Mouse (Mus musculus) liver, postnatal 0 days (tissue): ENCODE measurements at regions not wholly inside any gene's neighbourhood (a gene's known extent, or its start where the extent isn't known, plus 50 kb on each side); places are given as distances from the start of the nearest gene placed in this dataset.

Experiments used
- ATAC-seq: fragments of 200-750 bp; cut with Nextera tagmentation; 2 replicates; pipeline ENCODE4 v1.8.0; 2017; ENCODE audit warnings: mild to moderate bottlenecking, moderate library complexity
- DNase-seq: peaks from one replicate; pipeline ENCODE4 v3.0.0-alpha.2; 2016
- H3K27ac ChIP-seq: fragments of 300-500 bp; sonication (generic); 2 replicates; pipeline ENCODE4 v1.5.1; 2014; ENCODE audit warnings: antibody characterized with exemption, moderate library complexity, mild to moderate bottlenecking, low read depth
- H3K27me3 ChIP-seq: fragments of 300-500 bp; sonication (generic); 2 replicates; pipeline ENCODE4 v1.6.1; 2014; ENCODE audit warnings: low read length, control low read depth, mixed read lengths; ENCODE audit not compliant: insufficient read depth
- H3K36me3 ChIP-seq: fragments of 300-500 bp; sonication (generic); replicated peaks from 2 replicates; pipeline ENCODE4 v1.6.1; 2014; ENCODE audit warnings: mild to moderate bottlenecking, control low read depth, low read length, moderate library complexity, mixed read lengths; ENCODE audit not compliant: insufficient read depth
- H3K4me1 ChIP-seq: fragments of 300-500 bp; sonication (generic); 2 replicates; pipeline ENCODE4 v1.6.1; 2014; ENCODE audit warnings: antibody characterized with exemption, mild to moderate bottlenecking, control low read depth; ENCODE audit not compliant: insufficient read depth
- H3K4me2 ChIP-seq: fragments of 300-500 bp; sonication (generic); 2 replicates; pipeline ENCODE4 v1.6.1; 2014; ENCODE audit warnings: low read depth, mild to moderate bottlenecking, low read length, moderate library complexity, mixed read lengths
- H3K4me3 ChIP-seq: fragments of 300-500 bp; sonication (generic); 2 replicates; pipeline ENCODE4 v1.5.1; 2014; ENCODE audit warnings: low read depth, low read length
- H3K9ac ChIP-seq: fragments of 300-500 bp; sonication (generic); replicated peaks from 2 replicates; pipeline ENCODE4 v1.6.1; 2014; ENCODE audit warnings: mild to moderate bottlenecking, moderate library complexity
- H3K9me3 ChIP-seq: fragments of 300-500 bp; sonication (generic); 2 replicates; pipeline ENCODE4 v1.6.1; 2016; ENCODE audit warnings: mild to moderate bottlenecking, control low read depth, low read length, mixed read lengths
- CTCF ChIP-seq: sonication (generic); IDR thresholded peaks from 2 replicates; pipeline ENCODE4 v1.5.1; 2016; ENCODE audit warnings: antibody characterized with exemption, low read depth
- EP300 ChIP-seq: IDR thresholded peaks from 2 replicates; pipeline ENCODE4 v1.6.1; 2016; ENCODE audit warnings: antibody characterized with exemption, low read depth, mild to moderate bottlenecking
- WGBS: fragments of 180-500 bp; shearing (Covaris S2); extraction: QIAGEN DNeasy Blood & Tissue Kit; methylation state at CpG from one replicate; pipeline ENCODE4 v1.1.7; 2014; ENCODE audit not compliant: insufficient replicate concordance; 5-methylcytosine and 5-hydroxymethylcytosine counted together

DNA sequence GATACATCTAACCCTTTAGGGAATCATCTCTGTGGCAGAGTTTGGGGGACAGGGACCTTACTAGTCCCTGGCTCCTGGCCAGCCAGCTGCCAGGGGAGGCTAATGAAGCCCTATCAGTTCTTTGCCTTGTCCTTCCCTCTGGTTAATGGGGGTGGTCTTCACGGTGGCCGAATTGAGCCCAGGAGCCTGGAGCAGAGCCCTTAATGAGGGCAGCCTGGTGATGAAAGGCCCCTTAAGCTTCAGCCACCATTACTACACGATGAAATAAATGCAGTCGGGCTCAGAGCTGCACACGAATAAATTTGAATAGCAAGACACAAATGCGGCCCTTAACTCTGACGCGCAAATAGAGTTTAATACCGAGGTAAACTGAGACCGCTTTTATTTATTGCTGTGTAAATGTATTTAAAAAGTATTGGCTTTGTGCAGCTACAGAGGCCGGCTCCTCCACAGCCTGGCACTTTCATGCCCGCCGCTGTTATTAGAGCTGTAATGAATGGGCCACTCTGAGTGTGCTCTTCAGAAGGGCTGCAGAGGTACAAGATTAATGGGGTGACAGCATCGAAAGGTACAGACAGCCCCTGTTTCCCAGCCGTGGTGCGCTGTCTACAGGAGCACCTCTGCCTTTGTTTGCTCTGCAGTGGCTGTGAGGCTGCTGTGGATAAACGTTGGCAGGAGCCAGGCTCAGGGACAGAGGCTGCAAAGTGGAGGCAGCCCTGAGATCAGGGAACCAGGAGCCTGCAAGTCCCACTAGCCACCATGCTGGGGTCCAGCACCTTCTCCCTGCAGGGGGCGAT, 335.2 kb upstream of the Zmiz1 start:
- Histone ChIP-seq H3K4me3 (no peak overlapping the region), H3K36me3 (no peaks in the 10 kb centered on the region), H3K27me3 (no peaks in the 10 kb centered on the region), H3K27ac (no peak overlapping the region), H3K4me2 (no peak overlapping the region), H3K4me1 (no peaks in the 10 kb centered on the region), H3K9ac (no peak overlapping the region), H3K9me3 (no peaks in the 10 kb centered on the region)
- ATAC-seq (no peak), DNase-seq (no peak)
- 69% methylated on average over 18 of the region's 18 CpGs for WGBS
- no peak for TF ChIP-seq EP300
- 0 out of 2 replicates have a peak, but pooled peaks have one; percentile 34 for TF ChIP-seq CTCF

DNA sequence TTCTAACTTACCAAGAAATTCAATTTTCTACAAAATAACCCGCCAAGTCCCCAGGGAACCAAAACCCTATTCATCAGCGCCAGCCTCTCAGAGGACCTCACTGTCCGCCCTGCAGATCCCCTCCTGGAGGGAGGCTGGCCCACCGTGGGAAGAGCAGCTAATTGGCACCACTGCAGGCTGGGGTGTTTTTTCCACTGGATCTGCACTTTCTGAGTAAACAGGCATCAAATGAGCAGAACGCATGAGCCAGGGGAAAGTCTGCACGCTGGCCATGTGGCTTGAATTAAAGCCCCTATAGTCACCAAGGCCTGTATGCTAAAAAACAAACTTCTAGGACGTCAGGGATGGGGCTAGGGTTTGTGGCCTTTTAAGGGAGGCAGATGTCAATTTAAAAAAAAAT, 332.4 kb upstream of the Zmiz1 start:
- no peaks in the 10 kb centered on the region for H3K4me1 ChIP-seq
- H3K27ac ChIP-seq, result no peak overlapping the region
- no peak for DNase-seq
- no peaks in the 10 kb centered on the region for H3K36me3 ChIP-seq
- H3K4me3 ChIP-seq, result no peak overlapping the region
- H3K27me3 ChIP-seq, result no peaks in the 10 kb centered on the region
- no peaks in the 10 kb centered on the region for H3K9me3 ChIP-seq
- ATAC-seq, result no peak
- H3K4me2 ChIP-seq, result no peak overlapping the region
- 64% methylated on average over 7 of the region's 7 CpGs for WGBS
- TF ChIP-seq EP300 (no peak), CTCF (no peak)
- H3K9ac ChIP-seq, result no peak overlapping the region

DNA sequence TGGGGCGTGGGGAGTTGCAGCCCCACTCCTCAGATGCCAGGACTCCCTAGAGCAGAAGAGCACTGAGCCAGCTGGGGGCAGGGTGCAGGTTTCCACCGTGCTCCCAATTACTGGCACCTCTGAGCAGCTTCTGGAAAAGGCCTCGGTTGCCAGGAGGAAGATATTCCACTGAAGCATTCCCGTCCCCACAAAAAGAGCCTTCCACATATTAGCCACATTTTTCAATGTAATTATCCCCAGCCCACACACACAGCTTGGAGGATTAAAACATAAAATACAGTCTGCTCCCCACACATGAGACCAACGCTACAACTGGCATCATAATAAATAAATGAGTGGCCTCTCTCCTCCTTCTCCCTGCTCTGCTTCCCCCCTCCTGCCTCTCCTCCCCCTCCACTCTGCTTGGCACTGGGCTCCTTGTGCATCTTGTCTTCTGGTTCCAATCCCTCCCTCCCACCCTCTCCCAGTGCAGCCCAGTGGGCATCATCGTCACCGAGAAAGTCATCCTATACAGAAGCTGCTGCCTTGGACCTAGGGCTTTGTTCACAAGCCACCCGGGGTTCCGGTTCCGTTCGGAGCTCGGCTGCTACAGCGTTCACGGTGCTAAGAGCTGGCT, 331.3 kb upstream of the Zmiz1 start:
- DNase-seq (no peak), ATAC-seq (no peak)
- Histone ChIP-seq H3K36me3 (no peaks in the 10 kb centered on the region), H3K4me3 (no peak overlapping the region), H3K9me3 (no peaks in the 10 kb centered on the region), H3K27ac (no peak overlapping the region), H3K4me2 (no peak overlapping the region), H3K27me3 (no peaks in the 10 kb centered on the region), H3K4me1 (no peaks in the 10 kb centered on the region), H3K9ac (no peak overlapping the region)
- TF ChIP-seq EP300 (no peak), CTCF (no peak)
- WGBS, result 67% methylated on average over 14 of the region's 14 CpGs

DNA sequence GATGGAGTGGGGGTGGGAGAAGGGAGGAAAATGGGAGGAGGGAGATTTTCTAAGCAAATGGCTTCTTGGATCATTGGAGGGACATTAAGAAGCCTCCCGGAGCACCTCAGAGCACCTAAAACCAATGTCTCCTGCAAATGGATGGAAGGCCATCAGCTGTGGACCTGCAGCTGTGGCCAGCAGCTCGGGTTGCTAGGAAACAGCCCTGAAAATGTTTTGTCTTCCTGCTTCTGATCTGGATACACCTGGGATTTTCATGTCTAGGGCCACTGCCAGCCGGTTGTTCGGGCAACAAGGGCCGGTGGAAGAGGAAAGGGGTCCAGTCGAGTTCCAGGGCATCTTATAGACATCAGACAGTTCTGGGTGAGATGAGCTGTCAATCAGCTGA, 330.8 kb upstream of the Zmiz1 start:
- Histone ChIP-seq H3K9me3 (no peaks in the 10 kb centered on the region), H3K27ac (no peak overlapping the region), H3K9ac (no peak overlapping the region), H3K4me3 (no peak overlapping the region), H3K27me3 (no peaks in the 10 kb centered on the region), H3K4me2 (no peak overlapping the region), H3K4me1 (no peaks in the 10 kb centered on the region), H3K36me3 (no peaks in the 10 kb centered on the region)
- TF ChIP-seq EP300, result no peak
- TF ChIP-seq CTCF, result no peak
- ATAC-seq (no peak), DNase-seq (no peak)
- 80% methylated on average over 6 of the region's 6 CpGs for WGBS

DNA sequence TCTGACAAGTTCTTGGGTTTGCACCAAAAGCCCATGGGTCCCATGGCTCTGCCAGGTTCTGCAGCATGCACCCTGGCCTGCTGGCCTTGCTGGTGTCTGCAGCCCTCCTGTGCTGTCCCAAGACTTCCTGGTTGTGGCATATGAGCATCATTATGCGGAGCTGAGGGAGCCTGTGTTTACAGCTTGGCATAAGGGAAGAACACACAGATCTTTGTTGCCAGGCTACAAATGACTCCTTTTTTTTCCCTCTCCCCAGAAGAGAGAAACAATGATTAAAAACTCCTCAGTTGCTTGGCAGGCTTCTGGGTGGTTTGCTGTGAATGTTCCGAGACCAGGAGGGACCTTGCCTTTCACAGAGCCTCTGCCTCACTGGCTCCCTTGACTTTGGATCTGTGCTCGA, 323.6 kb upstream of the Zmiz1 start:
- H3K27me3 ChIP-seq, result no peaks in the 10 kb centered on the region
- H3K9ac ChIP-seq, result no peak overlapping the region
- 78% methylated on average over 3 of the region's 3 CpGs for WGBS
- H3K4me1 ChIP-seq, result no peaks in the 10 kb centered on the region
- TF ChIP-seq CTCF (no peak), EP300 (no peak)
- H3K9me3 ChIP-seq, result no peaks in the 10 kb centered on the region
- DNase-seq, result no peak
- no peak overlapping the region for H3K27ac ChIP-seq
- H3K4me2 ChIP-seq, result no peak overlapping the region
- ATAC-seq, result no peak
- H3K4me3 ChIP-seq, result no peak overlapping the region
- no peaks in the 10 kb centered on the region for H3K36me3 ChIP-seq

DNA sequence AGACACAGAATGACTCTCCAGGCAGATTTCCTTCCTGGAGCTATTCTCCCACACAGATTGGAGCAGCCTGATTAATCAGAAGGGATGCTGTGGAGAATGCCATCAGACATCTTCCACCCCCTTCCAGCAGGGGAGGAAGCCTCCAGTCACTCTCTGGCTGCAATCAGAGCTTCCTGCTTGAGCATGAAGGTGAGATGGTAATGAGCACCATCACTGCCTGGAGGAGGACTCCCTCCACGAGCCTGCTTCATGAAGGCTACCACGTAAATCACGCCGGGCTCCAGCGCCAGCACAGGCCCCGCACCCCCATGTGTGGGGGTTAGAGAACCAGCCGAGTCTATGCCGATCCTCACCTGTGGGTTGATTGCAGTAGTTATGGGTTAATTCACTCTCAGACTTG, 321.7 kb upstream of the Zmiz1 start:
- Histone ChIP-seq H3K9me3 (no peaks in the 10 kb centered on the region), H3K4me3 (no peak overlapping the region), H3K27me3 (no peaks in the 10 kb centered on the region), H3K9ac (no peak overlapping the region), H3K27ac (no peak overlapping the region), H3K36me3 (no peaks in the 10 kb centered on the region), H3K4me1 (no peaks in the 10 kb centered on the region), H3K4me2 (no peak overlapping the region)
- ATAC-seq (no peak), DNase-seq (no peak)
- 88% methylated on average over 8 of the region's 8 CpGs for WGBS
- TF ChIP-seq CTCF, result no peak
- no peak for TF ChIP-seq EP300
